8 mouse cellular contexts compared by ENCODE assay signal in genomic region chr19:32712588-32713042, GRCm38 (mm10). TPM values are rescaled to one million over a fixed set of nuclear protein-coding genes. Genes with fewer than 3 reads are reported as not detected.
DNase-seq lines count a peak whose midpoint lies in the region; ATAC-seq lines count a peak whose summit lies in the region.

No protein-coding gene starts in this region.

- H3K27ac ChIP-seq in intestine, embryonic 15.5 days, result peak overlapping the region; percentile 91
- H3K27ac ChIP-seq in limb, embryonic 11.5 days (replicated peaks; ENCODE audit: low read depth, low read length), result no peak overlapping the region
- H3K27ac ChIP-seq in midbrain, embryonic 13.5 days, result peak overlapping the region; percentile 93

- H3K27me3 ChIP-seq in intestine, embryonic 15.5 days (replicated peaks), result no peaks in the 10 kb centered on the region
- no peaks in the 10 kb centered on the region for H3K27me3 ChIP-seq in limb, embryonic 11.5 days (ENCODE audit: control insufficient read depth, insufficient read depth, low read length)
- no peaks in the 10 kb centered on the region for H3K27me3 ChIP-seq in midbrain, embryonic 13.5 days

- H3K9ac ChIP-seq in intestine, embryonic 15.5 days, result peak overlapping the region; percentile 89
- H3K9ac ChIP-seq in limb, embryonic 11.5 days (ENCODE audit: low read length), result peak overlapping the region; percentile 93; the same call in 1 of the 2 replicates
- H3K9ac ChIP-seq in midbrain, embryonic 13.5 days (replicated peaks), result peak overlapping the region; percentile 93

- peak; percentile 90 for ATAC-seq in intestine, embryonic 15.5 days
- peak; percentile 80 for ATAC-seq in limb, embryonic 11.5 days (ENCODE audit: insufficient number of reproducible peaks, low FRiP score, low TSS enrichment, low read depth)
- peak; percentile 92 for ATAC-seq in midbrain, embryonic 13.5 days

- no peaks in the 10 kb centered on the region for H3K9me3 ChIP-seq in intestine, embryonic 15.5 days
- no peaks in the 10 kb centered on the region for H3K9me3 ChIP-seq in limb, embryonic 11.5 days (ENCODE audit: control insufficient read depth, low read length)
- H3K9me3 ChIP-seq in midbrain, embryonic 13.5 days, result no peaks in the 10 kb centered on the region

- peak; percentile 72 for DNase-seq in layer of hippocampus, adult 11-12 months (ENCODE audit: low spot score)
- DNase-seq in layer of hippocampus, adult 9-10 months (ENCODE audit: low spot score), result no peak
- DNase-seq in embryo, embryonic 11 days, result peak; percentile 87
- peak; percentile 62 for DNase-seq in gastrocnemius, postnatal 25 days
- DNase-seq in limb, embryonic 11.5 days (ENCODE audit: low spot score), result peak; percentile 74
- peak; percentile 77 to 85 for DNase-seq in spleen, adult 18-20 months

- H3K4me3 ChIP-seq in intestine, embryonic 15.5 days (replicated peaks), result peak overlapping the region; percentile 90
- peak overlapping the region; percentile 94 for H3K4me3 ChIP-seq in limb, embryonic 11.5 days (ENCODE audit: low read depth, low read length)
- H3K4me3 ChIP-seq in midbrain, embryonic 13.5 days (replicated peaks), result peak overlapping the region; percentile 93

- no peaks in the 10 kb centered on the region for H3K36me3 ChIP-seq in intestine, embryonic 15.5 days
- H3K36me3 ChIP-seq in limb, embryonic 11.5 days (ENCODE audit: control insufficient read depth, insufficient read depth, low read length), result no peaks in the 10 kb centered on the region
- no peaks in the 10 kb centered on the region for H3K36me3 ChIP-seq in midbrain, embryonic 13.5 days

- WGBS in intestine, embryonic 15.5 days, result 0% methylated on average over 11 of the region's 11 CpGs
- 0% methylated on average over 11 of the region's 11 CpGs for WGBS in limb, embryonic 11.5 days
- WGBS in midbrain, embryonic 13.5 days, result 0% methylated on average over 11 of the region's 11 CpGs

- peak overlapping the region; percentile 80 for H3K4me2 ChIP-seq in intestine, embryonic 15.5 days (replicated peaks)
- H3K4me2 ChIP-seq in limb, embryonic 11.5 days (ENCODE audit: low read depth, severe bottlenecking), result peak overlapping the region; percentile 73
- H3K4me2 ChIP-seq in midbrain, embryonic 13.5 days (replicated peaks), result peak overlapping the region; percentile 77

- H3K4me1 ChIP-seq in intestine, embryonic 15.5 days (replicated peaks), result peaks cover 3% of the 10 kb centered on the region; the same call in 1 of the 2 replicates
- H3K4me1 ChIP-seq in limb, embryonic 11.5 days (ENCODE audit: control insufficient read depth, insufficient read depth, low read length), result no peaks in the 10 kb centered on the region
- H3K4me1 ChIP-seq in midbrain, embryonic 13.5 days (replicated peaks), result peaks cover 24% of the 10 kb centered on the region

RNA-seq across cellular contexts. Expression of gene Atad1, which starts 27.0 kb away (rescaled TPM):
- total RNA-seq in gastrocnemius, postnatal 25 days (2021), result 10 to 100 TPM; 47.3 to 65.2 TPM
- polyA plus RNA-seq in intestine, embryonic 15.5 days (2015; fragmentation: Nextera tagmentation; extraction: Ambion mirVana), result 72.6 and 76.1 TPM in 2 replicates
- 68.8 and 71.5 TPM in 2 replicates for polyA plus RNA-seq in limb, embryonic 11.5 days (2014; fragmentation: Nextera tagmentation; extraction: Ambion mirVana)
- 115 and 133 TPM in 2 replicates for polyA plus RNA-seq in midbrain, embryonic 13.5 days (2015; fragmentation: Nextera tagmentation; extraction: Ambion mirVana)

RNA-seq across cellular contexts. Expression of gene Pten, which starts 44.7 kb away (rescaled TPM):
- 10 to 100 TPM; 31.8 to 35.9 TPM for total RNA-seq in gastrocnemius, postnatal 25 days (2021)
- polyA plus RNA-seq in intestine, embryonic 15.5 days (2015; fragmentation: Nextera tagmentation; extraction: Ambion mirVana), result 10.1 TPM in 2 replicates
- polyA plus RNA-seq in limb, embryonic 11.5 days (2014; fragmentation: Nextera tagmentation; extraction: Ambion mirVana), result 6.9 and 7.8 TPM in 2 replicates
- polyA plus RNA-seq in midbrain, embryonic 13.5 days (2015; fragmentation: Nextera tagmentation; extraction: Ambion mirVana), result 11.1 and 11.7 TPM in 2 replicates
